Mouse (Mus musculus): ENCODE results near the gene Slc39a11.

Slc39a11 gene

DNA sequence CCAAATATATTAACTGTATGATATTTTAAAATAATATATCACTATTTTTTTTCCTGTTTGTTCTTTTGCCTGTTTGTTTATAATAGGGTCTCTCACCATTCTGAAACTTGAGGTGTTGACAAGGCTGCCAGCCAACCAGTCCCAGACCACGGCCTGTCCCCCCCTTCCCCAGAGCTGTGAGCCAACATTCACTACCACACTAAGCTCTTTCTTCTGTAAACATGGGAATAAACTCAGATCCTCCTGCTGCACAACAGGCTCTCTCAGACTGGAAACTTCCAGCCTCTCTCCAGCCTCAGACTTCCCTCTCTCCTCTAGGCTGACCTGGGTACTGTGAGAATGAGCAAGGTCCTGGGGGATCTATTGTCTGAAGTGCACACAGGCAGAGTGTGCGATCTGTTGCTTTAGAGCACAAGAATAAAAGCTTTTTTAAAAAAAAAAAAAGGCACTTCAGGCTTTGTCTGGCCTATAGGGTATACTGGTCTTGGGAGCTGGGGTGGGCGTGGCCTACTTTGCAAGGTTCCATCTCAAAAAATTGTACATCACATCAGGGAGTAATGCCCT is 322.3 kb downstream of the Slc39a11 start:
- no peak for DNase-seq

DNA sequence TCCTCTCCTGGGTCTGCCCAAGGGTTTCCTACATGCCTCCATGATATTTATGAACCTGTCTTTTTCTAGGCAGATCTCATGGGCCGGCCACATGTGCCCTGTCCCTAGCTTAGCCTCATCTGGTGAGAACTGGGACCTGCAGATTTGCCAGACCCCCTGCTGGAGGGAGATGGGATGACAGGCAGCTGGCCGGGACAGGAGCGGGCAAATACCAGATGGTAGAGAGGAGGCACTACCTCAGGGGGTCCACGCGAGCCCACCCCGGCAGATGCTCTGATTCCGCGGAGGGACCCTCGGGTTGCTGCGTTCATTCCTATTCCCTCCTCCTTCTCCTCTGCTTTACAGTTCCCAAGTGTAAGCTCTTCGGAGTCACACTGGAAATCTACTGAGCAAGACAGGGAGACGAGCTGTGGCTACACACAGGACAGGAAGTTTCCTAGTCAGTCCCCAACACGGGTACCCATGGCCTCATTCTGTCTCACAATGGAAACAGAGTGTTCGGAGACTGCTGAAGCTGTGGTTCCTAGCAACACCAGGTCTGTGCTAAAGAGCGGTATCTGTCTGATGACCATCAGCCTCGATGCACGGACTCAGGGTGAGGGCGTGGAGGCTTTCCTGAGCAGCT is 323.4 kb downstream of the Slc39a11 start:
- DNase-seq: peak; percentile 21

DNA sequence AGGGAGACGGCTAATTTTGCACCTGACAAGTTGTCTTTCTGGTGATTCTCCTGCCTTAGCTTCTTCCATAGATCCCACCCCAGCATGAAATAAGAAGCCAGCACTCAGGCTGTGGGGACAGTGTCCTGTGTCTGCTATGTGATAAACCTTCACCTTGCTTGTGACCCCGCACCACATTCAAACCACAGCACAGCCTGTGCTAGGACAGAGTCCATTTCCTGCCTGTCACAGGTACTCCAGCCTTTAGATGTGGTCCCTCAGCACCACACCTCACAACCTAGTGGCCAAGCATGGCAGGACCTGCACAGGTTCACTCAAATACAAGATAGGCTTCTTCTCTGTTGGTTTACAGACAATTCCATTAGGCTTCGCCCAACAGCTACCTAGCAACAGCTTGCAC is 328.3 kb downstream of the Slc39a11 start:
- DNase-seq: no peak

DNA sequence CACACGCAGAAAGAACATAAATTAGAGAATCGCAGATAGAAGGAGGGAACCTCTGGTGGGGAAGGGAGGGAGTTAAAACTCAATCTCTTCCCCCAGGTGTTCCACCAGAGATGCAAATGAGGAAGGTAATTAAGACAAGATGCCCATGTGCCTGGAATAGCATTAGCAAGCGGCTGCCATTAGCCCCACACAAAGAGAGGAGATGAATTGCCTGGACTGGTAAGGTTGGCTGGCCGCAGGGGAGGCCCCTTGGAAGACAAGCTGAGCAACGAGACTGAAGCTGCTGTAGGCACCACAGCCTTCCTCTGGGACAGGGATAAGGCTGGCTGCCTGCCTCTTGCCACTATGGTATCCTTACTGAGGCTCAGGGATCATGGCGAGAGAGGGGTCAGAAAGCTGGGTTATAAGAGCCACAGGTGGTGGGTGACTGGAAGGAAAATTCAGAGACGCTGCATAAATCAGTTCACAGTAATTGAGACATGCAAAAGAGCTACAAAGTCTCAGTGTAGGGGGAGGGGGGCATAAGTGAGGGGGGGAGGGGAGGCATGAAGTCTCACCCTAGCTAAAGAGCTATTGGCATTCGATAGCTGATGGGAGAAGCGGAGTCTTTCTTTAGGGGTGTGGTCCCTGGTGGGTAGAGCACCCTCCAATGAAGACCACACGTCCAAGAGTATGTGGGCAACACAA is 340.5 kb downstream of the Slc39a11 start:
- DNase-seq: no peak

- no peak for DNase-seq
Observed at GRCm38 (mm10) chr11:113308256-113308941, 341.5 kb downstream of the Slc39a11 start.

- no peak for DNase-seq
Observed at GRCm38 (mm10) chr11:113303204-113303603, 346.7 kb downstream of the Slc39a11 start.

- DNase-seq: no peak
Observed at GRCm38 (mm10) chr11:113299492-113299891, 350.4 kb downstream of the Slc39a11 start.

GRCm38 (mm10) chr11:113297765-113298164 is 352.1 kb downstream of the Slc39a11 start:
- peak; percentile 42 for DNase-seq

DNA sequence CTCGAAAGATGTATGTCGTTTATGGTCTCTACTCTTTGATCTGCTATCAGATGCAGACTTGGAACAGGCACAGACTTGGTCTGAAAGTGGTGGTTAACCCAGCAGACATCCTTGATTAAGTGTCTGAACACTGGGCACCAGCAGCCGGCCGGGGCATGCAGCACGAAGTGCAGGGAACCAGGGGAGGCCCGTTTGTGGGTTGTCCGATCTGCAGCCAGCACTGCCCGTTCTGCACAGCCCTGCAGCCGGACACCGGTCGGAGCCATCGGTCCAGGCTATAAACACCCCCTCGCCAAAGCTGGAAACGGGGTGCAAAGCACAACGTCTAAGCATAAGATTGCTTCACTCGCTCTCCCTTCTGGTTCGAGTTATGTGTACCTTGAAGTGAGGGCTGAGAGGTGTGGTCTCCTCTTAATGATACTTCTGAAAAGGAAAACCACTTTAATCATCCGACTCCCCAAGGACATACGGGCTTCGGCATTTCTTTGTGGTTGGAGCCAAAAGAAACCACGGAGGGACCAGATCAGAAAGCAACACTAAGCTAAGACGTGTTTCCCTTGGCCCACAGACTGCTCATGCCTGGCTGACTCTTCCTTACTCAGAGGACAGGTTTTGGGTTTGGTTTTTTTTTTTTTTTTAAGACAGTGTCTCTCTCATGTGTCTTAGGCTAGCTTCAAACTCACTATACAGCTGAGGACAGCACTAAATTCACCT is 352.8 kb downstream of the Slc39a11 start:
- no peak for DNase-seq

- DNase-seq: peak; percentile 17
Observed at GRCm38 (mm10) chr11:113296162-113296561, 353.7 kb downstream of the Slc39a11 start.

- DNase-seq: no peak
Observed at GRCm38 (mm10) chr11:113294518-113294917, 355.4 kb downstream of the Slc39a11 start.

DNA sequence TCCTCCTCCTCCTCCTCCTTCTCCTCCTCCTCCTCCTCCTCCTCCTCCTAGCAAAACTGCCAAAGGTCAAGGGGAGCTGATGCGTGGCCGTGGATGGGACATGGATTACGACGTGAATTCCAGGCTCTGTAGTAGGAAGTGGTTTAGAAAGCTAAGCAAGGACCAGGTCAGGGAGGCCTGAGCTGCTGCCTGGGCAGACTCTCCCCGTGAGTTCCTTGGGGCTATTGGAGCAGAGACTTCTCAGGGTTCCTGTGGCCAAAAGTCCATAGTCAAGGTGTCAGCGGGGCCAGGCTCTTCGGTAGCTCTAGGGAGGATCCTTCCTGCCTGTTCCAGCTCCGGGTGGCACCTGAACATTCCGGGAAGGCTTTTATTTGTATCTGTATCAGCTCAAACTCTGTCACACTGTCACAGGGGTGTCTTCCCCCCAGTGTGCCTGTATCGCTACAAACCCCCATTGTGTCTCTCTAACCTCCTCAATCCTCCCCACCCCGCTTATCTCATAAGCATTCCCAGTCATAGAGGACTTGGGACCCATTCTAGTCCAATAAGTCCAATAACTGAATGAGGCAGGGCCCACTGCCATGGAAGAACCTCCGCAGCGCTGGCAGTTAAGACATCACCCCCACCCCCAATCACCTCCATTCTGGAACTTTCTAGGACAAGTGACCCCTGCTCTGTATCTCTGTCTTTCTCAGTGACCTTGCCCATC is 356.8 kb downstream of the Slc39a11 start:
- DNase-seq: no peak

- DNase-seq: no peak
Observed at GRCm38 (mm10) chr11:113291781-113292714, 357.8 kb downstream of the Slc39a11 start.

DNA sequence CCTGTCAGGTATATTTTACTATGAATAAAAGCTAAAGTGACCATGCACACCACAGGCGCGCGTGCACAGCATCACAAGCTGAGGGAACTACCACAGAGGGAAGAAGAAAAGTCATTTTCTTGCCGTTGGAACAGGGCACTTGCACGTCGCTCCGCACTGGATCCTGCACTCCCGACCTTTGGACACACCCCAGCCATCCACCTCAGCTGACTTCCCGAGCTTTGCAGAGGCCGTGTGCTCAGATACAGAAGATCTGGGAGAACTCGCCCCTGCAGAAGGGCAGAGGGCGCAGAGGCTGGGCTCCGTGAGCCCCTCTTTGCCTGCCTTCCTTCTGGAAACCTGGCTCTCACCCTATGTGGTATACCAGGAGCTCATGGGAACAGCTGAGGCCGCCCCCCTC is 359.0 kb downstream of the Slc39a11 start:
- DNase-seq: no peak

DNA sequence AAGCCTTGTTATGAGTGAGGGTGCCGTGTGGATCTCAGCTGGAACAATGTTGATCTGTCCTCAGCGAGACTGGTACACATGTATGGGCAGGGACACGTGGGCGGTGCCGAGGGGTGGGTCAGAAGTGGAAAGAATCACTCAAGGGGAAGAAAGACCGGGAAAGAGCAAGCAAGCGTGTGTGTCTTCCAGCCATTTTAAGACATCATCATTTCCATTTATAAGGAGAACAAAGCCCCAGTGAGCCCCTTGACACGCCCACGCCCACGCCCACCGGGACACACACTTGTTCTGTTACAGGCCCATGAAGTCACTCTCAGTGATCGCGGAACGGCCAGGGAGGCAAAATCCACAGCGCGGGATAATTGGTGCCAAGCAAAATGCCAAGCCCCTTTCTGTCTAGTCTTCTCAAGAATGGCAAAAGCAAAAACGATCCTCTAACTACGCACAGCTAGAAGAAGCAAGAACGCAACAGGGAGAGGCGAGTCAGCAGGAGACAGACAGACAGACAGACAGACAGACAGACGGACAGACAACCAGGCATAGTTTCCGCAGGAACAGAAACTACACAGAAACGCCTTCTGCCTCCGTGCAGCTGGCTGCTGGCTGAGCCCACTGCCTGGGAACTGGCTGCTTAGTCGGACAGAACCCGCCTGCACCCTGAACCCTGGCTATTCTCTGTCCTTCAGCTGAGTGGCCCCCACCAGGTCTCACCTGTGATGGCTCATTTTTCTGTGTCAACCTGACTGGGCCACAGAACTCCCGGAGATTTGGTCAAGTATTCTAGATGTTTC is 364.7 kb downstream of the Slc39a11 start:
- no peak for DNase-seq

DNA sequence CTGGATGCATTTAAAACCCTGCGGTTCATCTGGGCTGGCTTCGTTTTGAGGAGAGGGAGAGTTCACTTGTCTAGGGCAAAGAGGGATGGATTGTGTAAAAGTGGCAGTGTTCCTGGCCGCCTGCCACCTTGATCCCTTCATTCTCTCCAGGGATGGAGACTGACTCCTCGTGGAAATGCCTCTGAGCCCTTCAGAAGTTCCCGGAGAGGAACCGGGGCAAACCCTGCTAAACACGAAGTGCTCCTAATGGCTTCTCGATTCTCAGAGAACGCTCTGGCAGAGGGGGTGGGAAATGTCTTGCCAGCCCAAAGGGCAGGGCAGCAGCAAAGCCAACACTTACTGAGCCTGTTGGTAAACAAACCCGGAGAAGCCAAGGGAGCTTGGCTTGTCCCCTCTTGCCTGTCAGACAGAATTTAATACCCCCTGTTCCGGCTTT is 366.5 kb downstream of the Slc39a11 start:
- DNase-seq: no peak

- no peak for DNase-seq
Observed at GRCm38 (mm10) chr11:113278238-113278637, 371.6 kb downstream of the Slc39a11 start.

DNA sequence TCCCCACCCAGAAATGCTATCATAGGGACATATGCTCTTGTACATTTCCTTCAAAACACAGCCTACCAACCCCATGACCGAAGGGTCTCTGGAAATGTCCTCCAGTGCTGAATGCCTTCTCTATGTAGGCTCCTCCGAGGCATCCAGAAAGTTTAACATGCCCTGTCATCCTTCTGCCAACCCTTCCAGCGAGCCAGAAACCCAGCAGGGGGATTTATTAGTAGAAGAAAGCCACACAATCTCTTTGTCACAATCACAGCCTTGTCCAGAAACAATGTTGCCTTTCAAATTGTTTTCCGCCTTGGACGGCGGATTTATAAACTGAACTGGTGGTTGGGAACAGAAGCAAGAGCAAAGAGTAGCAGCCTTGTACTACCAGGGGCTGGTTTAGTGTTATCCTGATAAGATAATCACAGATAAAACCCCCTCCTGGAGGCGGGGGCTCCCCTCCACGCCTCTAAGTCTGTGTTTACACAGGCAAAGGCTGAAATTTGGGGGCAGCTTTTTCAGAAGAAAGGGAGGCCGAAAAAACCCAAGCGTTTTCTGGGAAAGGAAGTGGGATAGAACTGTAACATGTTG is 372.8 kb downstream of the Slc39a11 start:
- no peak for DNase-seq

DNA sequence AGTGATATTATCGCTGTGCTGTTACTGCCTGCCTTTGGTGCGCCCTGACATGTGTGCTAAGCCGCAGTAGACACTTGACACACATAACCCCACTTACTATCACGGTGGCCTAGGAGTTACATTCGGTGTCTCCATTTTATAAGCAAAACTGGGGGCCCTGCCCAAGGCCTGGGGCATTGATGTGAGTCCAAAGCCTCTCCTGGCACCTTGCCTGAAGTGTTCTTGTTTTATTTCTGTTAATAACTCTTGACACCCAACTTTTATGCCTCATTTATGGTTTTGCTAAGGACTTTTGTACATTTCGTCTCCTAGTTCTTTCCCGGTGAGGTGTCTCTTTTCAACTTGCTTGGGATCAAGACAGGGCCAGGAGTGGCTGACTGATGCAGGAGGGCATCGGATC is 373.4 kb downstream of the Slc39a11 start:
- DNase-seq: no peak

DNA sequence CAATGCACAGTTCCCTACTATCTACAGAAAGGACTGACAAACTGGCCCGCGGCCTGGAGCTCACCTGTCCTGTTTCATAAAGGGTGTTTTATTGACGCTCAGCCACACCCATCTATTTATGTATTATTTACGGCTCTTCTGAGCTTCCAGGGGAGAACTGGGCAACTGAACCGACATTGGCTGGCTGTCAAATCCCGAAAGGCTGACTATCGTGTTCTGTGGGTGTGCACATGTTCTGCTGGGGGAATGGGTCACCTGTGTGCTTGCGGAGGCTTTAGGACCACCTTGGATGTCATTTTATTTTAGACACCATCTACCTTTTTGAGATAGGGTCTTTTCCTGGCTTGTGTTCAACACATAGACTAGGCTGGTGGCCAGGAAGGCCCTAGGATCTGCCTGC is 375.8 kb downstream of the Slc39a11 start:
- no peak for DNase-seq

Measured in cerebellum, adult 11-12 months (tissue).